Mouse (Mus musculus) kidney, adult 2 months (tissue): ENCODE results near the gene Rtn4rl1. TPM values are rescaled to one million over a fixed set of nuclear protein-coding genes. Genes with fewer than 3 reads are reported as not detected.

Experiments
- DNase-seq: peaks from one replicate; pipeline ENCODE4 v3.0.0; 2021
- H3K27ac ChIP-seq: fragments of 200-500 bp; 2 replicates; pipeline ENCODE4 v1.5.1; 2012; ENCODE audit warnings: low read depth, low read length, control low read depth, inconsistent platforms; ENCODE audit not compliant: insufficient read depth
- H3K27me3 ChIP-seq: fragments of 200-500 bp; replicated peaks from 2 replicates; pipeline ENCODE4 v1.6.1; 2012; ENCODE audit warnings: mild to moderate bottlenecking, moderate library complexity, low read length, inconsistent platforms; ENCODE audit not compliant: control insufficient read depth, insufficient read depth
- H3K36me3 ChIP-seq: fragments of 200-500 bp; 2 replicates; pipeline ENCODE4 v1.6.1; 2012; ENCODE audit warnings: mild to moderate bottlenecking, moderate library complexity, low read length, inconsistent platforms; ENCODE audit not compliant: control insufficient read depth, insufficient read depth
- H3K4me1 ChIP-seq: fragments of 200-500 bp; 2 replicates; pipeline ENCODE4 v1.6.1; 2011; ENCODE audit warnings: low read length; ENCODE audit not compliant: control insufficient read depth, insufficient read depth
- H3K4me3 ChIP-seq: fragments of 200-500 bp; 2 replicates; pipeline ENCODE4 v1.5.1; 2011; ENCODE audit warnings: mild to moderate bottlenecking, low read depth, low read length, control low read depth; ENCODE audit not compliant: insufficient read depth
- CTCF ChIP-seq: fragments of 200-500 bp; conservative IDR thresholded peaks from 2 replicates; pipeline ENCODE4 v1.5.1; 2011; ENCODE audit warnings: low read depth, mild to moderate bottlenecking, control low read depth, low read length, moderate library complexity, mixed read lengths; ENCODE audit not compliant: insufficient read depth, insufficient read length
- POLR2A ChIP-seq: fragments of 200-500 bp; IDR thresholded peaks from one replicate; pipeline ENCODE4 v1.6.1; 2011; ENCODE audit warnings: low read depth, low read length, control low read depth
- WGBS: fragments of 180-500 bp; shearing (Covaris S2); methylation state at CpG from one replicate; pipeline ENCODE4 v1.1.7; 2018; 5-methylcytosine and 5-hydroxymethylcytosine counted together
- polyA plus RNA-seq: library from polyadenylated mRNA; depleted of rRNA; stranded (reverse); fragments of >200 nt; gene quantifications from 2 replicates; pipeline ENCODE4 v1.2.3, GENCODE M21; 2012

The Rtn4rl1 gene
- polyA plus RNA-seq, 1 experiment, result 11.3 TPM

- Histone ChIP-seq H3K4me1 (peaks cover 10% of the 10 kb centered on the region; the same call in 1 of the 2 replicates), H3K36me3 (no peaks in the 10 kb centered on the region; the same call in 1 of the 2 replicates)
- WGBS, result 58% methylated on average over 2 of the region's 2 CpGs
Observed at GRCm38 (mm10) chr11:75159564-75159963, 34.0 kb upstream of the Rtn4rl1 start.

GRCm38 (mm10) chr11:75160954-75161353 is 32.6 kb upstream of the Rtn4rl1 start:
- no peak for TF ChIP-seq POLR2A
- no peak for TF ChIP-seq CTCF
- Histone ChIP-seq H3K27ac (no peak overlapping the region), H3K36me3 (no peaks in the 10 kb centered on the region; the same call in 1 of the 2 replicates), H3K27me3 (no peaks in the 10 kb centered on the region), H3K4me3 (no peak overlapping the region), H3K4me1 (peaks cover 14% of the 10 kb centered on the region; the same call in 1 of the 2 replicates)
- no peak for DNase-seq
- 75% methylated on average over 7 of the region's 7 CpGs for WGBS

More at GRCm38 (mm10) chr11:75159564-75159963, 34.0 kb upstream of the Rtn4rl1 start:
- peak; percentile 68 for DNase-seq
- H3K27me3 ChIP-seq, result no peaks in the 10 kb centered on the region
- TF ChIP-seq POLR2A (no peak), CTCF (peak; percentile 71)
- H3K4me3 ChIP-seq, result no peak overlapping the region
- no peak overlapping the region for H3K27ac ChIP-seq

- Histone ChIP-seq H3K4me1 (peaks cover 14% of the 10 kb centered on the region; the same call in 1 of the 2 replicates), H3K27ac (no peak overlapping the region), H3K36me3 (no peaks in the 10 kb centered on the region; the same call in 1 of the 2 replicates), H3K4me3 (no peak overlapping the region), H3K27me3 (no peaks in the 10 kb centered on the region)
- WGBS, result 72% methylated on average over 4 of the region's 4 CpGs
- no peak for TF ChIP-seq CTCF
- no peak for TF ChIP-seq POLR2A
- DNase-seq, result no peak
Observed at GRCm38 (mm10) chr11:75161417-75162008, 32.1 kb upstream of the Rtn4rl1 start.

GRCm38 (mm10) chr11:75162591-75163080 is 30.9 kb upstream of the Rtn4rl1 start:
- Histone ChIP-seq H3K27me3 (no peaks in the 10 kb centered on the region), H3K4me1 (peaks cover 9% of the 10 kb centered on the region; the same call in 1 of the 2 replicates), H3K27ac (0 out of 2 replicates have a peak overlapping the region, but pooled peaks have one; percentile 19), H3K4me3 (no peak overlapping the region), H3K36me3 (no peaks in the 10 kb centered on the region; the same call in 1 of the 2 replicates)
- no peak for DNase-seq
- no peak for TF ChIP-seq POLR2A
- no peak for TF ChIP-seq CTCF
- 86% methylated on average over 12 of the region's 12 CpGs for WGBS

GRCm38 (mm10) chr11:75163379-75163778 is 30.2 kb upstream of the Rtn4rl1 start:
- Histone ChIP-seq H3K4me1 (peaks cover 9% of the 10 kb centered on the region; the same call in 1 of the 2 replicates), H3K27ac (peak overlapping the region; percentile 19; the same call in 1 of the 2 replicates), H3K4me3 (no peak overlapping the region), H3K36me3 (no peaks in the 10 kb centered on the region; the same call in 1 of the 2 replicates), H3K27me3 (no peaks in the 10 kb centered on the region)
- peak; percentile 52 for DNase-seq
- TF ChIP-seq CTCF (no peak), POLR2A (no peak)
- 33% methylated on average over 6 of the region's 6 CpGs for WGBS

- Histone ChIP-seq H3K36me3 (no peaks in the 10 kb centered on the region; the same call in 1 of the 2 replicates), H3K27me3 (no peaks in the 10 kb centered on the region), H3K4me1 (peaks cover 9% of the 10 kb centered on the region; the same call in 1 of the 2 replicates), H3K4me3 (no peak overlapping the region), H3K27ac (0 out of 2 replicates have a peak overlapping the region, but pooled peaks have one; percentile 12)
- TF ChIP-seq CTCF (no peak), POLR2A (no peak)
- no peak for DNase-seq
- WGBS, result 77% methylated on average over 2 of the region's 2 CpGs
Observed at GRCm38 (mm10) chr11:75164051-75164450, 29.5 kb upstream of the Rtn4rl1 start.

GRCm38 (mm10) chr11:75164750-75165149 is 28.8 kb upstream of the Rtn4rl1 start:
- H3K36me3 ChIP-seq, result no peaks in the 10 kb centered on the region; the same call in 1 of the 2 replicates
- no peak overlapping the region for H3K4me3 ChIP-seq
- 42% methylated on average over 15 of the region's 15 CpGs for WGBS
- peaks cover 9% of the 10 kb centered on the region; the same call in 1 of the 2 replicates for H3K4me1 ChIP-seq
- H3K27me3 ChIP-seq, result no peaks in the 10 kb centered on the region
- H3K27ac ChIP-seq, result no peak overlapping the region
- no peak for DNase-seq
- TF ChIP-seq POLR2A (no peak), CTCF (no peak)
